Mouse (Mus musculus) testis, postnatal 10 days (tissue): ENCODE measurements around the gene Rnf183.

Experiments used
- DNase-seq: peaks from one replicate; pipeline ENCODE4 v3.0.0; 2021; ENCODE audit warnings: low spot score

The Rnf183 gene

DNA sequence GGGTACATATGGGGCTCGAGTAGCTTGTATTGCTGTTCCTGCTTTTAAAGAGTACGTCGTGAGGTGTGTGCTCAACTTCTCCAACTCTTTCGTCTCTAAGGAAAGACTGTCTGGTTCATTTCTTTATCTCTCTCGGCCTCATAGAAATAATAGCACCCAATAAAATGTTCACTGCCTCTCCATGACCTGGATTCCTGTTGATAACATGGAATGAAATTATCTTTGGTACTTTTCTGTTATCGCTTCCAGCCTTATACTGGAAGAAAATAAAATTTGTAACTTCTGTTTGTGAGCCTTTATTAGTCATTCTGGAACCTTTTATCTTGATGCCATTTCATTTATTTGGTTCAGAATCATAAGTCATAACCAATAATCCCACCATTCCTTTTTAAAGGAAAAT, 51.8 kb downstream of the Rnf183 start:
- no peak for DNase-seq

DNA sequence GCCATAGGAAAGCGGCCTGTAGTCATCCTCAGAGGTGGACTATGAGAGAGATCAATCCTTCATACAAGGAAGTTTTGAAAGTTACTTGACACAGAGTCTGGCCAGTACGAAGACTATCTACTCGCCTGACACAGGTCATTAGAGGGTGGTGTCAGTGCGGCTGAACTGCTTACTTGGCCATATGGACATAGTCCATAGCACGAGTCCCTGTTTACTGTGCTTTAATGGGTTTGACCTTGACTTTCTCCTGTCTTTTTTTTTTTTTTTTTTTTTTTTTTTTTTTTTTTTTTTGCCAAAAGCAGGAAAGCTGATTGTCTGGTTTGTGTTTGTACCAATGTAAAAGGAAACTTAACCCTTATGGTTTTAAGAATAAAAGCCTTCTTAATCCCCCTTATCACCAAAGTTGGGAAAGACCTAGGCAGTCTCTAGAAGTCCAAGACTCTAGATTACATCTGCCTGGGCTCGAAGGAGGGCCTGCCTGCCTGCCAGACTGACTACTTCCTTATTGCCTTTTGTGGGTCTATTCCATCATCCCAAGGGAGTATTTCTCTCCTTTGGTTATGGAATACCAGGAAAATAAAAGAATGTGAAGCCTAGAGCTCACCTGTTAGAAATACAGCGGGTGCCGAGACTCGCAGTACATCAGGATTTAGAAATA, 55.2 kb downstream of the Rnf183 start:
- DNase-seq, result no peak
